ENCODE assay signal across 22 mouse cellular contexts in genomic region chr14:99029987-99030386, GRCm38 (mm10). TPM values are rescaled to one million over a fixed set of nuclear protein-coding genes. Genes with fewer than 3 reads are reported as not detected.
DNase-seq lines count a peak whose midpoint lies in the region; ATAC-seq and TF ChIP-seq lines count a peak whose summit lies in the region.
"Had no signal": no experiment of that assay in that cellular context is flagged by ENCODE, and none has a peak within 500 bp of the region (broad histone marks: within the 10 kb centered on the region; RNA-seq: fewer than 3 reads in every experiment).

No protein-coding gene starts in this region.

- peak; percentile 57 for DNase-seq in lung, embryonic 14.5 days
- no peak for DNase-seq in lung, adult 18-20 months
- DNase-seq in brain, adult 2 months (ENCODE audit: low read depth, low spot score) = peak; percentile 55
- DNase-seq in limb, embryonic 10.5 days (ENCODE audit: low spot score) = peak; percentile 13
- DNase-seq in gastrocnemius, postnatal 14 days = no peak
- no peak for DNase-seq in adrenal gland, postnatal 10 days
- DNase-seq: adrenal gland, postnatal 25 days; cerebellum, adult 9-10 months; gastrocnemius, adult 2 months; kidney, adult 11 months; left cerebral cortex, postnatal 4 days; lung, postnatal 36 days had no signal

- no peaks in the 10 kb centered on the region for H3K4me1 ChIP-seq in forebrain, embryonic 13.5 days
- H3K4me1 ChIP-seq in forebrain, embryonic 15.5 days = no peaks in the 10 kb centered on the region
- no peaks in the 10 kb centered on the region for H3K4me1 ChIP-seq in lung, embryonic 14.5 days (ENCODE audit: insufficient read depth)
- no peaks in the 10 kb centered on the region for H3K4me1 ChIP-seq in limb, embryonic 10.5 days
- H3K4me1 ChIP-seq: forebrain, embryonic 10.5 days; hindbrain, embryonic 15.5 days; kidney, embryonic 15.5 days had no signal

- no peaks in the 10 kb centered on the region for H3K27me3 ChIP-seq in forebrain, embryonic 13.5 days
- no peaks in the 10 kb centered on the region for H3K27me3 ChIP-seq in forebrain, embryonic 15.5 days
- no peaks in the 10 kb centered on the region for H3K27me3 ChIP-seq in lung, embryonic 14.5 days (ENCODE audit: insufficient read depth, low read length)
- H3K27me3 ChIP-seq in limb, embryonic 10.5 days (ENCODE audit: low read depth, poor library complexity, severe bottlenecking) = no peaks in the 10 kb centered on the region
- H3K27me3 ChIP-seq: hindbrain, embryonic 15.5 days; kidney, embryonic 15.5 days had no signal

- H3K9ac ChIP-seq in forebrain, embryonic 13.5 days = no peak overlapping the region
- H3K9ac ChIP-seq in forebrain, embryonic 15.5 days (replicated peaks) = no peak overlapping the region
- no peak overlapping the region for H3K9ac ChIP-seq in lung, embryonic 14.5 days
- H3K9ac ChIP-seq: hindbrain, embryonic 15.5 days; kidney, embryonic 15.5 days had no signal

- WGBS in forebrain, embryonic 13.5 days = 83% methylated on average over 5 of the region's 5 CpGs
- 80% methylated on average over 5 of the region's 5 CpGs for WGBS in forebrain, embryonic 15.5 days
- 38% methylated on average over 5 of the region's 5 CpGs for WGBS in lung, embryonic 14.5 days
- 84% methylated on average over 5 of the region's 5 CpGs for WGBS in limb, embryonic 10.5 days

- no peak overlapping the region for H3K4me3 ChIP-seq in forebrain, embryonic 13.5 days
- H3K4me3 ChIP-seq in forebrain, embryonic 15.5 days = no peak overlapping the region
- H3K4me3 ChIP-seq in lung, embryonic 14.5 days (ENCODE audit: low read depth, low read length) = no peak overlapping the region
- H3K4me3 ChIP-seq in limb, embryonic 10.5 days = no peak overlapping the region
- H3K4me3 ChIP-seq: forebrain, embryonic 10.5 days; gastrocnemius, adult 2 months; hindbrain, embryonic 15.5 days; kidney, embryonic 15.5 days had no signal

- H3K9me3 ChIP-seq in forebrain, embryonic 13.5 days (replicated peaks) = 0 out of 2 replicates have a peak, but pooled peaks cover 4% of the 10 kb centered on the region
- H3K9me3 ChIP-seq in forebrain, embryonic 15.5 days = no peaks in the 10 kb centered on the region
- H3K9me3 ChIP-seq in lung, embryonic 14.5 days (ENCODE audit: low read depth, low read length) = no peaks in the 10 kb centered on the region
- no peaks in the 10 kb centered on the region for H3K9me3 ChIP-seq in limb, embryonic 10.5 days (replicated peaks)
- H3K9me3 ChIP-seq: forebrain, embryonic 10.5 days; hindbrain, embryonic 15.5 days; kidney, embryonic 15.5 days had no signal

- no peak overlapping the region for H3K4me2 ChIP-seq in forebrain, embryonic 13.5 days
- H3K4me2 ChIP-seq in forebrain, embryonic 15.5 days (replicated peaks) = no peak overlapping the region
- no peak overlapping the region for H3K4me2 ChIP-seq in lung, embryonic 14.5 days
- H3K4me2 ChIP-seq: heart, embryonic 11.5 days; hindbrain, embryonic 15.5 days; kidney, embryonic 15.5 days had no signal

- intact Hi-C loops in gastrocnemius, postnatal 14 days (cut with DNase I; ENCODE audit: low total_unique reads) = no loop called here

- H3K36me3 ChIP-seq in forebrain, embryonic 13.5 days (ENCODE audit: poor library complexity, severe bottlenecking) = peaks cover 13% of the 10 kb centered on the region
- H3K36me3 ChIP-seq in forebrain, embryonic 15.5 days = peaks cover 9% of the 10 kb centered on the region; the same call in 1 of the 2 replicates
- peaks cover 12% of the 10 kb centered on the region for H3K36me3 ChIP-seq in lung, embryonic 14.5 days (ENCODE audit: insufficient read depth)
- H3K36me3 ChIP-seq in limb, embryonic 10.5 days = peaks cover 22% of the 10 kb centered on the region

- no peak for TF ChIP-seq CTCF in lung, embryonic 14.5 days (IDR thresholded peaks at IDR 0.05; ENCODE audit: low read depth)

- no peak overlapping the region for H3K27ac ChIP-seq in forebrain, embryonic 13.5 days
- no peak overlapping the region for H3K27ac ChIP-seq in forebrain, embryonic 15.5 days (replicated peaks)
- H3K27ac ChIP-seq in lung, embryonic 14.5 days (ENCODE audit: low read depth) = no peak overlapping the region
- H3K27ac ChIP-seq in limb, embryonic 10.5 days = no peak overlapping the region
- H3K27ac ChIP-seq: forebrain, embryonic 10.5 days; gastrocnemius, adult 2 months; hindbrain, embryonic 15.5 days; kidney, embryonic 15.5 days had no signal

- 0 out of 2 replicates have a peak, but pooled peaks have one; percentile 23 for ATAC-seq in forebrain, embryonic 13.5 days
- no peak for ATAC-seq in forebrain, embryonic 15.5 days (replicated peaks)
- peak; percentile 63; the same call in 1 of the 2 replicates for ATAC-seq in lung, embryonic 14.5 days (ENCODE audit: insufficient read depth)
- ATAC-seq: CD4-positive, CD25-positive, alpha-beta regulatory T cell, adult 4 months had no signal

RNA-seq across cellular contexts. Expression of gene Mzt1, which starts 15.9 kb away (rescaled TPM):
- 131 and 146 TPM in 2 replicates for polyA plus RNA-seq in forebrain, embryonic 13.5 days (2015; fragmentation: Nextera tagmentation; extraction: Ambion mirVana)
- polyA plus RNA-seq in forebrain, embryonic 15.5 days (2015; fragmentation: Nextera tagmentation; extraction: Ambion mirVana) = 125 and 128 TPM in 2 replicates
- 68.9 and 71.4 TPM in 2 replicates for polyA plus RNA-seq in lung, embryonic 14.5 days (2014; fragmentation: Nextera tagmentation; extraction: Ambion mirVana)
- 89.5 and 104 TPM in 2 replicates for polyA plus RNA-seq in limb, embryonic 10.5 days (2016; fragmentation: Nextera tagmentation; extraction: Ambion mirVana)
- 10 to 100 TPM; 20.6 to 21.2 TPM for total RNA-seq in gastrocnemius, postnatal 14 days (2021)
- total RNA-seq in adrenal gland, postnatal 10 days (2021) = 10 to 100 TPM; 30.3 to 30.7 TPM

RNA-seq across cellular contexts. Expression of gene Bora, which starts 16.0 kb away (rescaled TPM):
- polyA plus RNA-seq in forebrain, embryonic 13.5 days (2015; fragmentation: Nextera tagmentation; extraction: Ambion mirVana) = 48.2 and 50.4 TPM in 2 replicates
- polyA plus RNA-seq in forebrain, embryonic 15.5 days (2015; fragmentation: Nextera tagmentation; extraction: Ambion mirVana) = 26.1 and 27.9 TPM in 2 replicates
- polyA plus RNA-seq in lung, embryonic 14.5 days (2014; fragmentation: Nextera tagmentation; extraction: Ambion mirVana) = 79.1 and 93.3 TPM in 2 replicates
- 85.2 and 99.4 TPM in 2 replicates for polyA plus RNA-seq in limb, embryonic 10.5 days (2016; fragmentation: Nextera tagmentation; extraction: Ambion mirVana)
- total RNA-seq in gastrocnemius, postnatal 14 days (2021) = 1 to 10 TPM; 1.3 to 2.0 TPM
- 1 to 10 TPM; 6.1 to 9.6 TPM for total RNA-seq in adrenal gland, postnatal 10 days (2021)

RNA-seq across cellular contexts. Expression of gene Rpl36a-ps1, which starts 35.9 kb away (rescaled TPM):
- polyA plus RNA-seq in forebrain, embryonic 13.5 days (2015; fragmentation: Nextera tagmentation; extraction: Ambion mirVana) = 0.74 TPM in 1 of 2 replicates, not detected in the other
- 1.1 TPM in 1 of 2 replicates, not detected in the other for polyA plus RNA-seq in forebrain, embryonic 15.5 days (2015; fragmentation: Nextera tagmentation; extraction: Ambion mirVana)
- 2.0 and 2.1 TPM in 2 replicates for polyA plus RNA-seq in lung, embryonic 14.5 days (2014; fragmentation: Nextera tagmentation; extraction: Ambion mirVana)
- polyA plus RNA-seq in limb, embryonic 10.5 days (2016; fragmentation: Nextera tagmentation; extraction: Ambion mirVana) = 2.2 and 2.6 TPM in 2 replicates
- 1 to 10 TPM; 2.2 to 2.4 TPM for total RNA-seq in gastrocnemius, postnatal 14 days (2021)
- 1 to 10 TPM; 3.8 to 7.0 TPM for total RNA-seq in adrenal gland, postnatal 10 days (2021)
- polyA plus RNA-seq: hindbrain, embryonic 15.5 days; liver, adult 2 months; midbrain, embryonic 14.5 days; testis, adult 2 months had no signal

Comparison
In these comparisons a context has a peak if more than half of its experiments do, and no peak if none do; other contexts are left out.
1. DNase-seq: peak in lung, embryonic 14.5 days (single experiment), brain, adult 2 months (single experiment) and limb, embryonic 10.5 days (single experiment); none in lung, adult 18-20 months (0 of 2), gastrocnemius, postnatal 14 days (single experiment) and adrenal gland, postnatal 10 days (single experiment).